Mouse (Mus musculus): ENCODE results near the gene Pm20d1. TPM values are rescaled to one million over a fixed set of nuclear protein-coding genes. Genes with fewer than 3 reads are reported as not detected.

Gene Pm20d1
- polyA plus RNA-seq, 1 experiment from 2014 or later = 2.6 TPM

Other genes starting within 250 kb of the Pm20d1 start
- gene Avpr1b, start 198.1 kb upstream of the Pm20d1 start, polyA plus RNA-seq (2015; fragmentation: Nextera tagmentation; extraction: Ambion mirVana) = not detected in 2 replicates
- 0.80 and 0.87 TPM in 2 replicates for gene Ctse, start 159.1 kb upstream of the Pm20d1 start, polyA plus RNA-seq (2015; fragmentation: Nextera tagmentation; extraction: Ambion mirVana)
- gene Rab7b, start 108.7 kb upstream of the Pm20d1 start, polyA plus RNA-seq (2015; fragmentation: Nextera tagmentation; extraction: Ambion mirVana) = 2.5 and 2.7 TPM in 2 replicates
- 0.07 and 0.80 TPM in 2 replicates for gene Slc26a9, start 53.4 kb upstream of the Pm20d1 start, polyA plus RNA-seq (2015; fragmentation: Nextera tagmentation; extraction: Ambion mirVana)
- 10.3 and 11.7 TPM in 2 replicates for gene Slc41a1, start 30.1 kb downstream of the Pm20d1 start, polyA plus RNA-seq (2015; fragmentation: Nextera tagmentation; extraction: Ambion mirVana)
- 20.3 and 21.1 TPM in 2 replicates for gene Rab29, start 69.8 kb downstream of the Pm20d1 start, polyA plus RNA-seq (2015; fragmentation: Nextera tagmentation; extraction: Ambion mirVana)
- gene Nucks1, start 113.2 kb downstream of the Pm20d1 start, polyA plus RNA-seq (2015; fragmentation: Nextera tagmentation; extraction: Ambion mirVana) = 43.8 and 46.9 TPM in 2 replicates
- gene Slc45a3, start 165.6 kb downstream of the Pm20d1 start, polyA plus RNA-seq (2015; fragmentation: Nextera tagmentation; extraction: Ambion mirVana) = 5.1 and 5.4 TPM in 2 replicates
- 17.5 and 17.8 TPM in 2 replicates for gene Elk4, start 210.2 kb downstream of the Pm20d1 start, polyA plus RNA-seq (2015; fragmentation: Nextera tagmentation; extraction: Ambion mirVana)

Measured in heart, embryonic 16.5 days (tissue).